Mouse (Mus musculus) myocyte (in vitro differentiated cells): Measurements from ENCODE around the gene Prkca.

Experiments used
- CEBPB ChIP-seq: IDR thresholded peaks from 2 replicates; pipeline ENCODE4 v1.6.1; 2011; ENCODE audit warnings: mild to moderate bottlenecking, moderate library complexity; ENCODE audit not compliant: poor library complexity, insufficient read depth, severe bottlenecking
- MYOD1 ChIP-seq, 3 experiments: IDR thresholded peaks; one replicate each; pipeline ENCODE4 v1.6.1; 2011; ENCODE audit warnings: control low read depth in 2 of 3, low read depth in 2 of 3, mild to moderate bottlenecking in 2 of 3, moderate library complexity in 1 of 3; ENCODE audit not compliant: insufficient read length in 2 of 3, control insufficient read depth in 1 of 3
- MYOG ChIP-seq, 3 experiments: IDR thresholded peaks; one replicate each; pipeline ENCODE4 v1.6.1; 2011; ENCODE audit warnings: control low read depth in 2 of 3, low read depth in 2 of 3, mild to moderate bottlenecking in 2 of 3; ENCODE audit not compliant: insufficient read length in 2 of 3, control insufficient read depth in 1 of 3, insufficient read depth in 1 of 3
- POLR2A ChIP-seq: IDR thresholded peaks from one replicate; pipeline ENCODE4 v1.6.1; 2011; ENCODE audit warnings: low read depth, mild to moderate bottlenecking, control low read depth, moderate library complexity; ENCODE audit not compliant: insufficient read length
- POLR2AphosphoS2 ChIP-seq: IDR thresholded peaks from one replicate; pipeline ENCODE4 v1.6.1; 2011; ENCODE audit warnings: low read depth, control low read depth; ENCODE audit not compliant: insufficient read length
- TCF12 ChIP-seq: IDR thresholded peaks from one replicate; pipeline ENCODE4 v1.6.1; 2011; ENCODE audit warnings: mild to moderate bottlenecking, control low read depth; ENCODE audit not compliant: poor library complexity, insufficient read depth, severe bottlenecking
- USF1 ChIP-seq: IDR thresholded peaks from one replicate; pipeline ENCODE4 v1.6.1; 2011; ENCODE audit warnings: low read depth, mild to moderate bottlenecking, control low read depth, moderate library complexity

- TF ChIP-seq USF1 (no peak), POLR2AphosphoS2 (no peak), POLR2A (no peak), TCF12 (no peak), MYOG (IDR thresholded peaks at IDR 0.05; ENCODE audit: control insufficient read depth in 1 of 3, insufficient read depth in 1 of 3, insufficient read length in 2 of 3, low read depth in 2 of 3) (no peak), CEBPB (no peak), MYOD1 (IDR thresholded peaks at IDR 0.05; ENCODE audit: control insufficient read depth in 1 of 3, insufficient read length in 2 of 3, low read depth in 2 of 3) (no peak)
Measured at GRCm38 (mm10) chr11:107900470-107900869, 443.3 kb downstream of the Prkca start.
